Mouse (Mus musculus): ENCODE measurements at regions not wholly inside any gene's neighbourhood (a gene's known extent, or its start where the extent isn't known, plus 50 kb on each side); places are given as distances from the start of the nearest gene placed in this dataset.

- no peak overlapping the region for H3K4me2 ChIP-seq (ENCODE audit: low read depth)
- H3K4me3 ChIP-seq (ENCODE audit: low read depth, low read length) = no peak overlapping the region
- WGBS = 37% methylated on average over 10 of the region's 10 CpGs
- DNase-seq (ENCODE audit: low spot score) (no peak), ATAC-seq (ENCODE audit: insufficient read depth, low FRiP score, low TSS enrichment) (no peak)
- no peak overlapping the region for H3K27ac ChIP-seq (ENCODE audit: low read depth, low read length)
- no peak overlapping the region for H3K9ac ChIP-seq (ENCODE audit: low read length)
- H3K36me3 ChIP-seq (ENCODE audit: control insufficient read depth, insufficient read depth, low read length) = no peaks in the 10 kb centered on the region
- no peaks in the 10 kb centered on the region for H3K4me1 ChIP-seq (ENCODE audit: control insufficient read depth, insufficient read depth, low read length)
- no peaks in the 10 kb centered on the region for H3K9me3 ChIP-seq (ENCODE audit: control insufficient read depth, low read length)
- no peaks in the 10 kb centered on the region for H3K27me3 ChIP-seq (ENCODE audit: control insufficient read depth, insufficient read depth, low read length)
Observed at GRCm38 (mm10) chr12:77633981-77634650, 396.2 kb downstream of the Fut8 start.

GRCm38 (mm10) chr12:77638266-77638665 is 400.3 kb downstream of the Fut8 start:
- Histone ChIP-seq H3K27me3 (ENCODE audit: control insufficient read depth, insufficient read depth, low read length) (no peaks in the 10 kb centered on the region), H3K9me3 (ENCODE audit: control insufficient read depth, low read length) (no peaks in the 10 kb centered on the region), H3K27ac (ENCODE audit: low read depth, low read length) (no peak overlapping the region), H3K4me2 (ENCODE audit: low read depth) (no peak overlapping the region), H3K4me1 (ENCODE audit: control insufficient read depth, insufficient read depth, low read length) (no peaks in the 10 kb centered on the region), H3K4me3 (ENCODE audit: low read depth, low read length) (no peak overlapping the region), H3K9ac (ENCODE audit: low read length) (no peak overlapping the region), H3K36me3 (ENCODE audit: control insufficient read depth, insufficient read depth, low read length) (no peaks in the 10 kb centered on the region)
- DNase-seq (ENCODE audit: low spot score) (no peak), ATAC-seq (ENCODE audit: insufficient read depth, low FRiP score, low TSS enrichment) (no peak)
- whole genome bisulfite sequencing = 80% methylated on average over 7 of the region's 7 CpGs

- no peak for ATAC-seq (ENCODE audit: insufficient read depth, low FRiP score, low TSS enrichment)
- no peaks in the 10 kb centered on the region for H3K36me3 ChIP-seq (ENCODE audit: control insufficient read depth, insufficient read depth, low read length)
- H3K27me3 ChIP-seq (ENCODE audit: control insufficient read depth, insufficient read depth, low read length) = no peaks in the 10 kb centered on the region
- H3K4me2 ChIP-seq (ENCODE audit: low read depth) = no peak overlapping the region
- no peak overlapping the region for H3K27ac ChIP-seq (ENCODE audit: low read depth, low read length)
- H3K9ac ChIP-seq (ENCODE audit: low read length) = no peak overlapping the region
- H3K4me1 ChIP-seq (ENCODE audit: control insufficient read depth, insufficient read depth, low read length) = no peaks in the 10 kb centered on the region
- no peak for DNase-seq (ENCODE audit: low spot score)
- H3K9me3 ChIP-seq (ENCODE audit: control insufficient read depth, low read length) = no peaks in the 10 kb centered on the region
- no peak overlapping the region for H3K4me3 ChIP-seq (ENCODE audit: low read depth, low read length)
- WGBS = 80% methylated on average over 4 of the region's 4 CpGs
Observed at GRCm38 (mm10) chr12:77642336-77642735, 404.4 kb downstream of the Fut8 start.

- H3K4me1 ChIP-seq (ENCODE audit: control insufficient read depth, insufficient read depth, low read length) = no peaks in the 10 kb centered on the region
- DNase-seq (ENCODE audit: low spot score) (no peak), ATAC-seq (ENCODE audit: insufficient read depth, low FRiP score, low TSS enrichment) (no peak)
- no peak overlapping the region for H3K9ac ChIP-seq (ENCODE audit: low read length)
- WGBS = 72% methylated on average over 3 of the region's 3 CpGs
- H3K27ac ChIP-seq (ENCODE audit: low read depth, low read length) = no peak overlapping the region
- H3K27me3 ChIP-seq (ENCODE audit: control insufficient read depth, insufficient read depth, low read length) = no peaks in the 10 kb centered on the region
- no peaks in the 10 kb centered on the region for H3K36me3 ChIP-seq (ENCODE audit: control insufficient read depth, insufficient read depth, low read length)
- H3K4me2 ChIP-seq (ENCODE audit: low read depth) = no peak overlapping the region
- no peaks in the 10 kb centered on the region for H3K9me3 ChIP-seq (ENCODE audit: control insufficient read depth, low read length)
- no peak overlapping the region for H3K4me3 ChIP-seq (ENCODE audit: low read depth, low read length)
Observed at GRCm38 (mm10) chr12:77647841-77648240, 409.9 kb downstream of the Fut8 start.

- DNase-seq (ENCODE audit: low spot score) (no peak), ATAC-seq (ENCODE audit: insufficient read depth, low FRiP score, low TSS enrichment) (no peak)
- Histone ChIP-seq H3K36me3 (ENCODE audit: control insufficient read depth, insufficient read depth, low read length) (no peaks in the 10 kb centered on the region), H3K27ac (ENCODE audit: low read depth, low read length) (no peak overlapping the region), H3K9me3 (ENCODE audit: control insufficient read depth, low read length) (no peaks in the 10 kb centered on the region), H3K4me1 (ENCODE audit: control insufficient read depth, insufficient read depth, low read length) (peaks cover 4% of the 10 kb centered on the region; the same call in 1 of the 2 replicates), H3K9ac (ENCODE audit: low read length) (no peak overlapping the region), H3K27me3 (ENCODE audit: control insufficient read depth, insufficient read depth, low read length) (no peaks in the 10 kb centered on the region), H3K4me2 (ENCODE audit: low read depth) (no peak overlapping the region), H3K4me3 (ENCODE audit: low read depth, low read length) (no peak overlapping the region)
- WGBS = 72% methylated on average over 3 of the region's 3 CpGs
Observed at GRCm38 (mm10) chr12:77654282-77654681, 416.4 kb downstream of the Fut8 start.

GRCm38 (mm10) chr12:77657060-77657459 is 419.1 kb downstream of the Fut8 start:
- Histone ChIP-seq H3K9ac (ENCODE audit: low read length) (no peak overlapping the region), H3K36me3 (ENCODE audit: control insufficient read depth, insufficient read depth, low read length) (no peaks in the 10 kb centered on the region), H3K4me2 (ENCODE audit: low read depth) (no peak overlapping the region), H3K27me3 (ENCODE audit: control insufficient read depth, insufficient read depth, low read length) (no peaks in the 10 kb centered on the region), H3K4me1 (ENCODE audit: control insufficient read depth, insufficient read depth, low read length) (peaks cover 4% of the 10 kb centered on the region; the same call in 1 of the 2 replicates), H3K27ac (ENCODE audit: low read depth, low read length) (no peak overlapping the region), H3K9me3 (ENCODE audit: control insufficient read depth, low read length) (no peaks in the 10 kb centered on the region), H3K4me3 (ENCODE audit: low read depth, low read length) (no peak overlapping the region)
- no peak for ATAC-seq (ENCODE audit: insufficient read depth, low FRiP score, low TSS enrichment)
- DNase-seq (ENCODE audit: low spot score) = no peak
- 71% methylated on average over 5 of the region's 5 CpGs for WGBS

GRCm38 (mm10) chr12:77657878-77658277 is 420.0 kb downstream of the Fut8 start:
- Histone ChIP-seq H3K36me3 (ENCODE audit: control insufficient read depth, insufficient read depth, low read length) (no peaks in the 10 kb centered on the region), H3K4me1 (ENCODE audit: control insufficient read depth, insufficient read depth, low read length) (peaks cover 4% of the 10 kb centered on the region; the same call in 1 of the 2 replicates), H3K9me3 (ENCODE audit: control insufficient read depth, low read length) (no peaks in the 10 kb centered on the region), H3K27ac (ENCODE audit: low read depth, low read length) (no peak overlapping the region), H3K4me2 (ENCODE audit: low read depth) (no peak overlapping the region), H3K27me3 (ENCODE audit: control insufficient read depth, insufficient read depth, low read length) (no peaks in the 10 kb centered on the region), H3K9ac (ENCODE audit: low read length) (no peak overlapping the region), H3K4me3 (ENCODE audit: low read depth, low read length) (no peak overlapping the region)
- WGBS = 24% methylated on average over 3 of the region's 3 CpGs
- no peak for DNase-seq (ENCODE audit: low spot score)
- ATAC-seq (ENCODE audit: insufficient read depth, low FRiP score, low TSS enrichment) = no peak

GRCm38 (mm10) chr12:77663180-77663579 is 425.3 kb downstream of the Fut8 start:
- H3K4me2 ChIP-seq (ENCODE audit: low read depth) = no peak overlapping the region
- DNase-seq (ENCODE audit: low spot score) = no peak
- H3K9ac ChIP-seq (ENCODE audit: low read length) = no peak overlapping the region
- H3K36me3 ChIP-seq (ENCODE audit: control insufficient read depth, insufficient read depth, low read length) = no peaks in the 10 kb centered on the region
- 92% methylated on average over 3 of the region's 3 CpGs for WGBS
- H3K9me3 ChIP-seq (ENCODE audit: control insufficient read depth, low read length) = no peaks in the 10 kb centered on the region
- no peak overlapping the region for H3K27ac ChIP-seq (ENCODE audit: low read depth, low read length)
- ATAC-seq (ENCODE audit: insufficient read depth, low FRiP score, low TSS enrichment) = no peak
- no peaks in the 10 kb centered on the region for H3K4me1 ChIP-seq (ENCODE audit: control insufficient read depth, insufficient read depth, low read length)
- H3K27me3 ChIP-seq (ENCODE audit: control insufficient read depth, insufficient read depth, low read length) = no peaks in the 10 kb centered on the region
- H3K4me3 ChIP-seq (ENCODE audit: low read depth, low read length) = no peak overlapping the region

GRCm38 (mm10) chr12:77663665-77664374 is 425.9 kb downstream of the Fut8 start:
- no peaks in the 10 kb centered on the region for H3K36me3 ChIP-seq (ENCODE audit: control insufficient read depth, insufficient read depth, low read length)
- no peak overlapping the region for H3K9ac ChIP-seq (ENCODE audit: low read length)
- ATAC-seq (ENCODE audit: insufficient read depth, low FRiP score, low TSS enrichment) = no peak
- H3K27me3 ChIP-seq (ENCODE audit: control insufficient read depth, insufficient read depth, low read length) = no peaks in the 10 kb centered on the region
- H3K4me1 ChIP-seq (ENCODE audit: control insufficient read depth, insufficient read depth, low read length) = no peaks in the 10 kb centered on the region
- no peak overlapping the region for H3K4me2 ChIP-seq (ENCODE audit: low read depth)
- DNase-seq (ENCODE audit: low spot score) = no peak
- no peak overlapping the region for H3K27ac ChIP-seq (ENCODE audit: low read depth, low read length)
- no peak overlapping the region for H3K4me3 ChIP-seq (ENCODE audit: low read depth, low read length)
- WGBS = 73% methylated on average over 7 of the region's 7 CpGs
- H3K9me3 ChIP-seq (ENCODE audit: control insufficient read depth, low read length) = no peaks in the 10 kb centered on the region

Data from neural tube, embryonic 11.5 days (tissue).